Mouse (Mus musculus) forebrain, embryonic 16.5 days (tissue): ENCODE data around the gene Cxcl16. TPM values are rescaled to one million over a fixed set of nuclear protein-coding genes. Genes with fewer than 3 reads are reported as not detected.

Experiments used
- ATAC-seq: fragments of 200-750 bp; cut with Nextera tagmentation; 2 replicates; pipeline ENCODE4 v1.8.0; 2017; ENCODE audit warnings: mild to moderate bottlenecking, moderate library complexity
- H3K27ac ChIP-seq: fragments of 300-500 bp; sonication (generic); 2 replicates; pipeline ENCODE4 v1.5.1; 2014; ENCODE audit warnings: low read length, control low read depth
- H3K27me3 ChIP-seq: fragments of 300-500 bp; sonication (generic); replicated peaks from 2 replicates; pipeline ENCODE4 v1.6.1; 2014; ENCODE audit warnings: low read length; ENCODE audit not compliant: control insufficient read depth, insufficient read depth
- H3K36me3 ChIP-seq: fragments of 300-500 bp; sonication (generic); 2 replicates; pipeline ENCODE4 v1.6.1; 2014; ENCODE audit not compliant: control insufficient read depth, insufficient read depth
- H3K4me1 ChIP-seq: fragments of 300-500 bp; sonication (generic); replicated peaks from 2 replicates; pipeline ENCODE4 v1.6.1; 2014; ENCODE audit warnings: low read length; ENCODE audit not compliant: control insufficient read depth, insufficient read depth
- H3K4me2 ChIP-seq: fragments of 300-500 bp; sonication (generic); 2 replicates; pipeline ENCODE4 v1.6.1; 2014; ENCODE audit warnings: mild to moderate bottlenecking, low read length, control low read depth
- H3K4me3 ChIP-seq: fragments of 300-500 bp; sonication (generic); replicated peaks from 2 replicates; pipeline ENCODE4 v1.5.1; 2014; ENCODE audit warnings: mild to moderate bottlenecking, low read length, control low read depth
- H3K9ac ChIP-seq: fragments of 300-500 bp; sonication (generic); replicated peaks from 2 replicates; pipeline ENCODE4 v1.6.1; 2014; ENCODE audit warnings: low read depth, low read length, control low read depth
- H3K9me3 ChIP-seq: fragments of 300-500 bp; sonication (generic); 2 replicates; pipeline ENCODE4 v1.6.1; 2016; ENCODE audit warnings: low read length; ENCODE audit not compliant: control insufficient read depth
- WGBS: fragments of 180-500 bp; shearing (Covaris S2); extraction: QIAGEN DNeasy Blood & Tissue Kit; methylation state at CpG from one replicate; pipeline ENCODE4 v1.1.7; 2014; 5-methylcytosine and 5-hydroxymethylcytosine counted together
- polyA plus RNA-seq: library from polyadenylated mRNA; unstranded; fragments of >200 nt; fragmentation: Nextera tagmentation; extraction: Ambion mirVana; gene quantifications from 2 replicates; pipeline ENCODE4 v1.2.1, GENCODE M21; 2015

Cxcl16 gene
- polyA plus RNA-seq, 1 experiment from 2014 or later, result 2.0 TPM

DNA sequence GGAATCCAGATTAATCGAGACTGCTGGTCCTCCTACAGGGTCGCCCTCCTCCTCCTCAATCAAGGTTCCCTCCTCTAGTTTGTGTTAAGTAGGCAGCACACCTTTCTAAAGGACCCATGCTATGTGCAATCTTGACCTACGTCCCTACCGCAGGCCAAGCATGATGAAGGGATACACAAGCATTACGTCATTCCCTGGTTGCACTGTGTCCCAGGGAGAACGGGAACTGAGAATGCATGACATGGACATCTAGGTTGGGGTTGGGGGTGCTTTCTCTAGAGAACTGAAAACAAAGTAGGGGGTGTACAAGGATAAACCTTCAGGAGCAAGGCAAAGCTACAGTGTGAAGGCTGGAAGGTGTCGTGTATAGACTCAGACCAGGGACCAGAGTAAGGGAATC lies 17.9 kb downstream of the Cxcl16 start:
- WGBS, result 94% methylated on average over 7 of the region's 7 CpGs
- Histone ChIP-seq H3K4me1 (no peaks in the 10 kb centered on the region), H3K36me3 (peaks cover 19% of the 10 kb centered on the region), H3K4me2 (no peak overlapping the region), H3K27me3 (no peaks in the 10 kb centered on the region), H3K4me3 (no peak overlapping the region), H3K9ac (no peak overlapping the region), H3K27ac (no peak overlapping the region), H3K9me3 (no peaks in the 10 kb centered on the region)
- ATAC-seq, result no peak

DNA sequence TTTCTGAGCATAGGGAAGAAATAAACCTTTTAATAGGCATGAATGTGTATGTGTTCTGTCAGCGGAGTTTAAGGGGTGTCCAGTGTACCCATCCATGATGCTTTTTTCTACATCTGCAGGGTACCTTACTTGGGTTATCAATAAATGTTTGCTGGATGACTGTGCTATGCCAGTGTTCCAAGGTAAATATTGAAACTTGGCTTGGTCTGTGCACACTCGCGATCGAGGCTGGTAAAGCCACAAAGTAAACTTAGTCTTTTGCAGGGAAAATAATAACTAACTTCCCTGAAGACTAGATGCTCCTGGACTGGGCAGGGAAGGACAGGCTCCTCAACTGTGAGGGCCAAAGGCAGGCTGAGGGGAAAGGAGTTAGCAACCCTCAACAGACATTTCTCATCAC lies 19.1 kb downstream of the Cxcl16 start:
- H3K4me1 ChIP-seq, result no peaks in the 10 kb centered on the region

DNA sequence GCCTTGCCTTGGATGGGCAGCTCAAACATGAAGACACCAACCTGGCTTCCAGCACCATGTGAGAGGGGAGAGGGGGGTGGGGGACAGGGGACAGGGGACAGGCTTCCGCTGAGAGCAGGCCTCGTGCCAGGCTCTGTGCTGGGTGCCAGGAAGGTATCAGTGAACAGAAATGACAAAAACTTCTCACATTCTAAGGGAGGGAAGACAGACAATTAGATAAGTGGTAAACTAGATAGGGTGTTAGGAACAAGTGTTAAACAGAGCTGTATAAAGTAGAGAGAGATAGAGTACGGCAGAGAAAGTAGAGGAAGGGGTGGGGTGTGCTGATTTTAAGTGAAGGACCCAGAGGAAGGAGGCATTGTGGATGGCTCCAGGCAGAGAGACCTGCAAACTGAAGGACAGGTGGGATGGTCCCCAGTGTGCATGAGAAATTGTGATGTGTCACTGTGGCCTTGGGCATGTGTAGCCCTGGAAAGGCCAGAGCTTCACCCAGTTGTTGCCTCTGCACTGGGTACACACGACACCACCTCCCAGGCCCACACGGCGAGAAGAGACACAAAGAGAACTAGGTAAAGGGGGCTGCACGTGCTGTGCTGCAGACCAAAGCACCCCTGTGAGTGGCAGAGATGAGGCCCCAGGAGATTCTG lies 20.9 kb downstream of the Cxcl16 start:
- Histone ChIP-seq H3K9ac (no peak overlapping the region), H3K4me1 (peaks cover 11% of the 10 kb centered on the region), H3K9me3 (no peaks in the 10 kb centered on the region), H3K36me3 (peaks cover 23% of the 10 kb centered on the region), H3K4me3 (no peak overlapping the region), H3K27me3 (no peaks in the 10 kb centered on the region), H3K27ac (no peak overlapping the region), H3K4me2 (no peak overlapping the region)
- no peak for ATAC-seq
- 92% methylated on average over 7 of the region's 7 CpGs for WGBS

More for the DNA sequence above, 19.1 kb downstream of the Cxcl16 start:
- no peak overlapping the region for H3K4me2 ChIP-seq
- ATAC-seq, result no peak
- 92% methylated on average over 4 of the region's 4 CpGs for WGBS
- no peak overlapping the region for H3K27ac ChIP-seq
- H3K4me3 ChIP-seq, result no peak overlapping the region
- peaks cover 23% of the 10 kb centered on the region for H3K36me3 ChIP-seq
- H3K9ac ChIP-seq, result no peak overlapping the region
- H3K9me3 ChIP-seq, result no peaks in the 10 kb centered on the region
- no peaks in the 10 kb centered on the region for H3K27me3 ChIP-seq

DNA sequence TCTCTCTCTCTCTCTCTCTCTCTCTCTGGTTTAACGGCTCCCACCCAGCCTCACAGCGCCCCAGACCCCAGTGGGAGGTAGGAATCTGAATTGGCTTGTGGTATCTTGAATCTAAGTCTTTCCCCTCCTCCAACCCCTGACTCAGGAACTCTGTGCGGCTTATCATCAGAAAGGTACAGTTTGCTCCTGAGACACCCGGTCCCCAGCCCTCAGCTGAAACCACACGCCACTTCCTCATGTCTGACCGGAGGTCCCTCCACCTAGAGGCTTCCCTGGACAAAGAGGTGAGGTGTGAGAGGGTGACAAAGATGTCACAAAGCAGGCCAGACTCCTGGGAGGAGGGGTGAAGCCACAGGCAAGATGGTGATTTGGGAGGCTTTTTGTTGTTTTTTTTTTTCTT lies 22.4 kb downstream of the Cxcl16 start:
- Histone ChIP-seq H3K9ac (no peak overlapping the region), H3K27me3 (no peaks in the 10 kb centered on the region), H3K4me3 (no peak overlapping the region), H3K9me3 (no peaks in the 10 kb centered on the region), H3K4me2 (no peak overlapping the region), H3K36me3 (peaks cover 23% of the 10 kb centered on the region), H3K4me1 (peaks cover 20% of the 10 kb centered on the region), H3K27ac (no peak overlapping the region)
- ATAC-seq, result no peak
- 94% methylated on average over 6 of the region's 6 CpGs for WGBS

DNA sequence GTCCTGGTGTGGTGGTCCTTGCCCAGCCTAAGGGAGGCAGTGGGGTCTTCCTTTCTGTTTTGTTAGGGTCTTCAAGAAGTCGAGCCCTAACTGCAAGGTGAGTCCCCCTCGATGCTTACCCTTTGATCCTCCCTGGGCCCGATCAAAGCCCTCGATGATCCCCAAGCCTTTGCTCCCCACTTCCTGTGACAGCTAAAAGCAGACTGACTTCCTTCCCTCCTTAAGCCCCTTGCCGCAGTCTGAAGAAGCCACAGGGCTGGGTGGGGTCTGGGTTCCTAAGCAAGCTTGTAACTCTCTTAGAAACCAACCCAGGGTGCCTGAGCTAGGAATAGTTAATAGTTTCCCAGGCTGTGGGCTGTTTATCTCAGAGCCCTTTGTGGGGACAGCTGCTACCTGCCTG lies 24.3 kb downstream of the Cxcl16 start:
- peaks cover 23% of the 10 kb centered on the region for H3K4me1 ChIP-seq
- H3K27me3 ChIP-seq, result no peaks in the 10 kb centered on the region
- 80% methylated on average over 5 of the region's 5 CpGs for WGBS
- no peaks in the 10 kb centered on the region for H3K9me3 ChIP-seq
- no peak for ATAC-seq
- 0 out of 2 replicates have a peak overlapping the region, but pooled peaks have one; percentile 13 for H3K9ac ChIP-seq
- H3K27ac ChIP-seq, result no peak overlapping the region
- no peak overlapping the region for H3K4me2 ChIP-seq
- H3K36me3 ChIP-seq, result peaks cover 22% of the 10 kb centered on the region
- H3K4me3 ChIP-seq, result no peak overlapping the region

- WGBS, result 94% methylated on average over 3 of the region's 3 CpGs
These were observed 25.8 kb downstream of the Cxcl16 start for GRCm38 (mm10) chr11:70433951-70434350.

GRCm38 (mm10) chr11:70433569-70433943 lies 26.2 kb downstream of the Cxcl16 start:
- no peak for ATAC-seq
- peak overlapping the region; percentile 79 for H3K4me3 ChIP-seq
- H3K27me3 ChIP-seq, result no peaks in the 10 kb centered on the region
- H3K4me1 ChIP-seq, result peaks cover 23% of the 10 kb centered on the region
- no peak overlapping the region for H3K27ac ChIP-seq
- peaks cover 12% of the 10 kb centered on the region for H3K36me3 ChIP-seq
- 59% methylated on average over 1 of the region's 1 CpGs for WGBS
- peak overlapping the region; percentile 62 for H3K4me2 ChIP-seq
- H3K9ac ChIP-seq, result peak overlapping the region; percentile 93; the same call in 1 of the 2 replicates
- no peaks in the 10 kb centered on the region for H3K9me3 ChIP-seq

More at GRCm38 (mm10) chr11:70433951-70434350, 25.8 kb downstream of the Cxcl16 start:
- Histone ChIP-seq H3K4me2 (peak overlapping the region; percentile 62), H3K4me3 (no peak overlapping the region; the same call in 1 of the 2 replicates), H3K36me3 (peaks cover 12% of the 10 kb centered on the region), H3K9ac (0 out of 2 replicates have a peak overlapping the region, but pooled peaks have one; percentile 27), H3K9me3 (no peaks in the 10 kb centered on the region), H3K4me1 (peaks cover 23% of the 10 kb centered on the region), H3K27ac (no peak overlapping the region), H3K27me3 (no peaks in the 10 kb centered on the region)
- no peak for ATAC-seq

- Histone ChIP-seq H3K27me3 (no peaks in the 10 kb centered on the region), H3K4me1 (peaks cover 23% of the 10 kb centered on the region), H3K4me3 (peak overlapping the region; percentile 79), H3K9me3 (no peaks in the 10 kb centered on the region), H3K9ac (peak overlapping the region; percentile 93), H3K27ac (peak overlapping the region; percentile 95), H3K36me3 (peaks cover 11% of the 10 kb centered on the region), H3K4me2 (peak overlapping the region; percentile 62)
- peak; percentile 34 for ATAC-seq
- WGBS, result 5% methylated on average over 15 of the region's 15 CpGs
These were observed 26.8 kb downstream of the Cxcl16 start for GRCm38 (mm10) chr11:70432895-70433568.

GRCm38 (mm10) chr11:70432048-70432894 lies 27.5 kb downstream of the Cxcl16 start, which contains the start of gene Arrb2:
Gene Arrb2, plus strand, starts transcription at chr11:70432635.
- H3K27ac ChIP-seq, result peak within 1 kb of the TSS; percentile 95
- peak; percentile 96 for ATAC-seq
- H3K4me2 ChIP-seq, result peak within 1 kb of the TSS; percentile 62
- peak within 1 kb of the TSS; percentile 93 for H3K9ac ChIP-seq
- H3K9me3 ChIP-seq, result no peaks in the 10 kb centered on the region
- peaks cover 7% of the 10 kb centered on the region; the same call in 1 of the 2 replicates for H3K36me3 ChIP-seq
- H3K27me3 ChIP-seq, result no peaks in the 10 kb centered on the region
- H3K4me1 ChIP-seq, result peaks cover 23% of the 10 kb centered on the region
- peak within 1 kb of the TSS; percentile 79 for H3K4me3 ChIP-seq
- 1% methylated on average over 74 of the region's 75 CpGs for WGBS
